Mouse (Mus musculus) T-helper 17 cell (primary cell): ENCODE measurements around the gene Gm21969.

Experiments used
- in situ Hi-C, 2 experiments: fragments of 300-600 bp; cut with MboI, MseI; formaldehyde crosslinking; loops; 1 replicate in 1 of 2; 2 replicates in 1 of 2; pipeline ENCODE4 v1.15.1; 2025; ENCODE audit warnings: high pct_unique_total_duplicates in 2 of 2

Gene Gm21969

GRCm38 (mm10) chr4:139583629-139584245 lies 19.2 kb upstream of the Gm21969 start:
- in situ Hi-C loops: no loop called here

GRCm38 (mm10) chr4:139584704-139585103 lies 18.3 kb upstream of the Gm21969 start:
- in situ Hi-C loops: no loop called here

- in situ Hi-C loops: no loop called here
Measured at GRCm38 (mm10) chr4:139585713-139586112, 17.3 kb upstream of the Gm21969 start.

DNA sequence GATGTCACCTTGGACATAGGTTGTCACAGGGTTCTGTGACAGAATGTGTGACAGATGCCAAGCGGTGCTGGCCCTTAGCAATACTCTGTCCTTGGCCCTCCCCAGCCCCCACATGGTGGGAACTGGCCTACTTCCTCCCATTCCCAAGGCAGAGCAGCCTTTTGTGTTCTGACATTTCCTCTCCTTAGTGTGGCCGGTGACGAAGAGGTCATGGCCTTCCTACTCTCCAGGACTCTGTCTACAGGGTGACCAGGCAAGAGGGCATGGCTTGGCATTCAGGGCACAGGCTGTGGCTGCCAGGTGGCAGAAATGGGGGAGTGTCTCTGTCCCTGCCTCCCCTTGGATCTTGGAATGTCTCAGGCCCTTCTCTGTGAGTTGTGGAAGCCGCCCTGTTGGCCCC lies 15.6 kb upstream of the Gm21969 start:
- in situ Hi-C loops: no loop called here

DNA sequence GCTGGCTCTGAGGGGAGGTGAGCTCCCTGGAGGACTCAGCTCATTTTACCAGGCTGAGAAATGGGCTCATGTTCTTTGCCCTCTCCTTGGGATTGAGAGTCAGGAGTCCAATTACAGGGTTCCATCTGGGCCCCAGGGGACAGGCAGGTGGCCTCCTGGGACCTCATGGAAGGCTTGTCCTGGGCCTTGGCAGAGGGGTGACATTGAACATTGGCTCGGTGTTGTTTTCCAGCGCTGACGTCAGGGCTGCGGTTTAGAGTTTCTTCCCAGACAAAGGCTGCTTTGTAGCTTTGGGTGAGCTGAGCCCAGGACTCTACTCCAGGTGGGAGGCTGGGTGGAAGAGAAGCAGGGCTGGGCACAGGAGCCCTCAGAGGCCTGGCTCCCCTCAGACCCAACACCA lies 15.2 kb upstream of the Gm21969 start:
- in situ Hi-C loops: no loop called here

GRCm38 (mm10) chr4:139589351-139590027 lies 13.5 kb upstream of the Gm21969 start:
- in situ Hi-C loops: no loop called here

DNA sequence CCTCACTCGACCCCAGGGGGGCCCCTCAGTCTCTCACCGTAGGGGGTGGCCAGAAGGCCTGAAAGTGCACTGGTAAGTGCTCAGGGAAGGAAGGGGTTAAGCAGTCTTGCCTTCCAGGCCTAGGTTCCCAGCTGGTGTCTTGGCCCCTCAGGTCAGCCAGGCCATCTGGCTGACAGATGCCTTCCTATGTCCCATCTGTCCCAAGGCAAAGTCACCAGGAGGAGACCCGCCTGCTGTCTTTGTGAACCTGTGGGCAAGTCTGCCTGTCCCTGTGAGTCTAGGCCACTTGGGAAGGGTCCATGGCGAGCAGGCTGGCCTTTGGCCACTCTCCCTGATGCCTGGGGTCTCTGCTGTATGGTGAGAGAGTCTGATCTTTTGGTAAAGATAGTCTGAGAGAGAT lies 12.5 kb upstream of the Gm21969 start:
- in situ Hi-C loops: no loop called here

GRCm38 (mm10) chr4:139592895-139593294 lies 10.1 kb upstream of the Gm21969 start:
- in situ Hi-C loops: no loop called here

- in situ Hi-C loops: no loop called here
Measured at GRCm38 (mm10) chr4:139593383-139593782, 9.6 kb upstream of the Gm21969 start.

GRCm38 (mm10) chr4:139594062-139594461 lies 8.9 kb upstream of the Gm21969 start:
- in situ Hi-C loops: no loop called here

GRCm38 (mm10) chr4:139596715-139597114 lies 6.3 kb upstream of the Gm21969 start:
- in situ Hi-C loops: no loop called here

DNA sequence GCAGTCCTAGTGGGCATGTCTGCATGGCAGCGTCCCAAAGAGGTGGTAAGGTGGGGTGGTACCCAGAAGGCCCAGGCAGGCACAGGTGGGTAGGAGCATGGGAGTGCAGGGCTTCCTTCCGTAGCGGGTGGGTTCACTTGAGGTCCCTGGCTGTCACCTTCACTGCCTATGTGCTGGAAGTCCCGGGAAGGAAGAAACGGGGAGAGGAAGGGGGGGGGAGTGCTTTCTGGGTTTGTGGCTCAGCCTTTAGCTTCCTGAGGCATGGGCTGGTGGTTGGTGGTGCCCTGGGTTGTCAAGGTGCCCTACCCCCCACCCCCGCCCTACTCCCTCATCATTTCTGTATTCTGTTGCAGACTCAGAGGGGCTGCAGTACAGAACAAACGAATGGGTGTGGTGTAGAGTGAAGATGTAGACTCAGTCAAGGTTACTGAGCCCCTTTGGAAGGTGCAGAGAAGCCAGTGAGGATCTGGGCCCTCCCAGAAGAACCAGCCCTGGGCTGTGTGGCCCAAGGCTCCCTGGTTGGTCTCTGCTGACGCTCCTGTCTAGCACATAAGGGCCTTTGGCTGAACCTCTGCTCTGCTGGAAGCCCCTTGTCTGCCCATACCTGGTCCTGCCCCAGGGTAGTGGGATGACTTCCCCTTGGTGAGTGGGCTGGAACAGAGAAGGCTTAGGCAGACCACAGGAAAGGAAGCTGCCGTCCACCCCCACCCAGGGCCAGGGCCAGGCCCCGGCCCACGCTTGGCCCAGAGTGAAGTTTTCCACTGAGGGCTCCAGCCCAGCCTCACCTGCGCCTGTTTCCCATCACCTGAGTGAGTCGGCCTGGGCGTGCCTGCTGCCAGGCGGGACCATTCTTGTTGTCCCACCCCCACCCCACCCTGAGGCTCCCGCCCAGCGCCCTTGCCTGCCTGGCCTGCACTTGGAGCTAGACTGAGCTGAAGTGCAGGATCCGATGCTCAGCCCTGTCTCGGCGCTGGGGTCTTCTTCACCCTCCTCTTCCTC lies 5.4 kb upstream of the Gm21969 start:
- in situ Hi-C loops: no loop called here

DNA sequence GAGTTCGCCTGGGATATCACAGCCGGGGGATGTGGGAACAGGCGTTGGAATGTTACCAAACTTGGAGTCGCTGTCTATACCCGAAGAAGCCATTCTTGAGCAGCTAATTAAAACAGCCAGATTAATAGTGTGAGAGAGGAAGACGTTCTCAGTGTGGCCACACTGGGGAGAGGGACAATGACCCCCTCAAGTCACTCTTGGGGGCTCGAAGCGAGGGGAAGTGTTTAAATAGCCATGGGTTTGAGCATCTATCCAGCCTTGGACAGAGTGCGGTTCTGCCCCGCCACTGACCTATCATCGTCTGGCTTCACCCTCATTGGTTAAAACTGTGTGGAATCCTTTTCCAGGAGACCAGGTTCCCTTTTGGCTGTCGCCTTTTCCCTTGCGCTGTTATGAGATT lies 4.6 kb upstream of the Gm21969 start:
- in situ Hi-C loops: no loop called here

- in situ Hi-C loops: no loop called here
Measured at GRCm38 (mm10) chr4:139598950-139599518, 4.0 kb upstream of the Gm21969 start.

GRCm38 (mm10) chr4:139601519-139602356 lies 1.2 kb upstream of the Gm21969 start:
- in situ Hi-C loops: loop anchor here in 1 of 2 experiments (25.0 kb wide), 1 partner anchor 1936 kb away; the partner anchor contains the start of gene Spen

GRCm38 (mm10) chr4:139605216-139605615 lies 2.2 kb downstream of the Gm21969 start:
- in situ Hi-C loops: loop anchor here in 1 of 2 experiments (25.0 kb wide), 1 partner anchor 1932 kb away; the partner anchor contains the start of gene Spen

DNA sequence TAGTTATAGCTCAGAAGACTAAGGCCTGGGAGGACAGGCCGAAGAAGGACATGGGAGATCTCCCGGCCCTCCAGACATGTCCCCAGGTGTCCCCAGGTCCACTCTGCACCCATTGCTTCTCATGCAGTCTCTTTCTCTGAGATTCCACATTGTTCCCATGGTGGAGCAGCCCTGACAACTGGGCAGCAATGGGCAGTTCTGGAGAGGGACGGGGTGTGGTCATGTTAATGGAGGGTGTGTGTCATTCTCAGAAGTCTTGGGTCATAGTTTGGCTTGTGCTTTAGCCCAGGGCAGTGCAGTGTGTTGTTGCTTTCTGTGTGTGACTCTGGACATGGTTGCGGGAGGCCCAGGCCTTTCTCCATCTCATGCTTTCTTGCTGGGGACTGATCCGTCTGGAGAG lies 3.7 kb downstream of the Gm21969 start:
- in situ Hi-C loops: loop anchor here in 1 of 2 experiments (25.0 kb wide), 1 partner anchor 1931 kb away; the partner anchor contains the start of gene Spen

DNA sequence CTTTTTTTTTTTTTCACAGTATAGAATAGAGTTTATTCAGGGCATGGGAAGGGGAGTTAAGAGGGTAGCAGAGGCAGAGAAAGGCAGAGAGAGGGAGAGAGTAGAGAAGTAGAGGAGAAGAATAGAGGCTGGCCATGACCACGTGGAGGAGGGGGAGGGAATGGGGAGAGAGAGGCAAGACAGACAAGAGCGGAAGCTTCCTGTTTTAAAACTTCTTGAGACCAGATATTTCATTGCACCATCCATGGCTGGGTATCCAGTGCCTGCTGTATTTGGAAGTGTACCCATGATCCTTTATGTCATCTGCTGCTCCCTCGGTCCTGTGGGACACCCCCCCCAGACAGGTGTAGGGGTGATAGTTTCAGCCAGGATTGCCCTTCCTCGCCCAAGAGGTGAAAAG lies 6.0 kb downstream of the Gm21969 start:
- in situ Hi-C loops: loop anchor here in 1 of 2 experiments (25.0 kb wide), 1 partner anchor 1928 kb away; the partner anchor contains the start of gene Spen

GRCm38 (mm10) chr4:139610954-139611353 lies 8.0 kb downstream of the Gm21969 start:
- in situ Hi-C loops: loop anchor here (5.0 to 25.0 kb wide), 4 partner anchors 34 to 1926 kb away; partner anchors contain the start of gene Spen (in 1 of the 2)

- in situ Hi-C loops: loop anchor here (5.0 to 25.0 kb wide), 4 partner anchors 34 to 1926 kb away; partner anchors contain the start of gene Spen (in 1 of the 2)
Measured at GRCm38 (mm10) chr4:139611542-139611953, 8.6 kb downstream of the Gm21969 start.
